Mouse (Mus musculus) embryonic fibroblast, embryonic 13.5 days (primary cell): Measurements from ENCODE around the gene Serpina1c.
"Not testable (repeated sequence)": the region's sequence is repeated elsewhere in the genome, so short reads cannot be mapped to it uniquely, and the experiment has no call there.

ENCODE experiments used
- CTCF ChIP-seq: IDR thresholded peaks from 2 replicates; pipeline ENCODE4 v1.5.1; 2011; ENCODE audit warnings: mild to moderate bottlenecking, control low read depth, low read length, moderate library complexity, borderline replicate concordance; ENCODE audit not compliant: insufficient read depth
- POLR2A ChIP-seq: IDR thresholded peaks from 2 replicates; pipeline ENCODE4 v1.6.1; 2011; ENCODE audit warnings: low read depth, mild to moderate bottlenecking, control low read depth, low read length, moderate library complexity

GRCm38 (mm10) chr12:103863101-103863974 is 41.3 kb downstream of the Serpina1c start, which contains the start of gene Serpina1a:
- not testable (repeated sequence) for TF ChIP-seq CTCF, POLR2A
